Mouse (Mus musculus) midbrain, embryonic 16.5 days (tissue): Measurements from ENCODE around the gene Psmc4. TPM values are rescaled to one million over a fixed set of nuclear protein-coding genes. Genes with fewer than 3 reads are reported as not detected.

Source experiments
- ATAC-seq: fragments of 200-750 bp; cut with Nextera tagmentation; 2 replicates; pipeline ENCODE4 v1.8.0; 2017; ENCODE audit warnings: moderate TSS enrichment
- H3K27ac ChIP-seq: fragments of 300-500 bp; sonication (generic); 2 replicates; pipeline ENCODE4 v1.5.1; 2014; ENCODE audit warnings: mild to moderate bottlenecking, low read length, mixed read lengths
- H3K27me3 ChIP-seq: fragments of 300-500 bp; sonication (generic); 2 replicates; pipeline ENCODE4 v1.6.1; 2014; ENCODE audit warnings: low read depth, low read length, mixed read lengths; ENCODE audit not compliant: control insufficient read depth, insufficient read depth
- H3K36me3 ChIP-seq: fragments of 300-500 bp; sonication (generic); 2 replicates; pipeline ENCODE4 v1.6.1; 2014; ENCODE audit warnings: mild to moderate bottlenecking, low read length, moderate library complexity, mixed read lengths; ENCODE audit not compliant: control insufficient read depth, insufficient read depth
- H3K4me1 ChIP-seq: fragments of 300-500 bp; sonication (generic); 2 replicates; pipeline ENCODE4 v1.6.1; 2014; ENCODE audit warnings: mild to moderate bottlenecking, low read length, mixed read lengths; ENCODE audit not compliant: control insufficient read depth, insufficient read depth
- H3K4me2 ChIP-seq: fragments of 300-500 bp; sonication (generic); 2 replicates; pipeline ENCODE4 v1.6.1; 2014; ENCODE audit warnings: mild to moderate bottlenecking, low read length, mixed read lengths
- H3K4me3 ChIP-seq: fragments of 300-500 bp; sonication (generic); 2 replicates; pipeline ENCODE4 v1.5.1; 2014; ENCODE audit warnings: low read depth, mild to moderate bottlenecking, low read length, moderate library complexity, mixed read lengths
- H3K9ac ChIP-seq: fragments of 300-500 bp; sonication (generic); 2 replicates; pipeline ENCODE4 v1.6.1; 2014; ENCODE audit warnings: low read depth, low read length, mixed read lengths
- H3K9me3 ChIP-seq: fragments of 300-500 bp; sonication (generic); replicated peaks from 2 replicates; pipeline ENCODE4 v1.6.1; 2014; ENCODE audit warnings: mild to moderate bottlenecking, low read length, mixed read lengths; ENCODE audit not compliant: control insufficient read depth, poor library complexity, severe bottlenecking
- WGBS: fragments of 180-500 bp; shearing (Covaris S2); extraction: QIAGEN DNeasy Blood & Tissue Kit; methylation state at CpG from one replicate; pipeline ENCODE4 v1.1.7; 2014; 5-methylcytosine and 5-hydroxymethylcytosine counted together
- polyA plus RNA-seq: library from polyadenylated mRNA; unstranded; fragments of >200 nt; fragmentation: Nextera tagmentation; extraction: Ambion mirVana; gene quantifications from 2 replicates; pipeline ENCODE4 v1.2.1, GENCODE M21; 2015

Psmc4 gene
- polyA plus RNA-seq, 1 experiment from 2014 or later = 277 TPM

DNA sequence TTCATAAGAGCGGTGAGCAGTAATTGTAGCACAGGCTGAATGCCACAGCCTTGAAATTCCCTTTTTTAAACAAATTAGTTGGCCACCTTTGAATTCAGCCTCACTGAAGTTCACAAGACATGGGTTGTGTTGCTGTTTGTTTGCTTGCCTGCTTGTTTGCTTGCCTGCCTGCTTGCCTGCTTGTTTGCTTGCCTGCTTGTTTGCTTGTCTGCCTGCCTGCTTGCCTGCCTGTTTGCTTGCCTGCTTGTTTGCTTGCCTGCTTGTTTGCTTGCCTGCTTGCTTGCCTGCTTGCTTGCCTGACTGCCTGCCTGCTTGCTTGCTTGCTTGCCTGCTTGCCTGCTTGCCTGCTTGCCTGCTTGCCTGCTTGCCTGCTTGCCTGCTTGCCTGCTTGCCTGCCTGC, 10.1 kb upstream of the Psmc4 start:
- no peaks in the 10 kb centered on the region for H3K36me3 ChIP-seq
- ATAC-seq = no peak
- 95% methylated on average over 1 of the region's 1 CpGs for WGBS
- H3K4me2 ChIP-seq = no peak overlapping the region
- H3K27me3 ChIP-seq = 0 out of 2 replicates have a peak, but pooled peaks cover 2% of the 10 kb centered on the region
- H3K4me3 ChIP-seq = no peak overlapping the region
- no peaks in the 10 kb centered on the region for H3K4me1 ChIP-seq
- H3K9ac ChIP-seq = no peak overlapping the region
- H3K9me3 ChIP-seq = no peaks in the 10 kb centered on the region
- no peak overlapping the region for H3K27ac ChIP-seq

DNA sequence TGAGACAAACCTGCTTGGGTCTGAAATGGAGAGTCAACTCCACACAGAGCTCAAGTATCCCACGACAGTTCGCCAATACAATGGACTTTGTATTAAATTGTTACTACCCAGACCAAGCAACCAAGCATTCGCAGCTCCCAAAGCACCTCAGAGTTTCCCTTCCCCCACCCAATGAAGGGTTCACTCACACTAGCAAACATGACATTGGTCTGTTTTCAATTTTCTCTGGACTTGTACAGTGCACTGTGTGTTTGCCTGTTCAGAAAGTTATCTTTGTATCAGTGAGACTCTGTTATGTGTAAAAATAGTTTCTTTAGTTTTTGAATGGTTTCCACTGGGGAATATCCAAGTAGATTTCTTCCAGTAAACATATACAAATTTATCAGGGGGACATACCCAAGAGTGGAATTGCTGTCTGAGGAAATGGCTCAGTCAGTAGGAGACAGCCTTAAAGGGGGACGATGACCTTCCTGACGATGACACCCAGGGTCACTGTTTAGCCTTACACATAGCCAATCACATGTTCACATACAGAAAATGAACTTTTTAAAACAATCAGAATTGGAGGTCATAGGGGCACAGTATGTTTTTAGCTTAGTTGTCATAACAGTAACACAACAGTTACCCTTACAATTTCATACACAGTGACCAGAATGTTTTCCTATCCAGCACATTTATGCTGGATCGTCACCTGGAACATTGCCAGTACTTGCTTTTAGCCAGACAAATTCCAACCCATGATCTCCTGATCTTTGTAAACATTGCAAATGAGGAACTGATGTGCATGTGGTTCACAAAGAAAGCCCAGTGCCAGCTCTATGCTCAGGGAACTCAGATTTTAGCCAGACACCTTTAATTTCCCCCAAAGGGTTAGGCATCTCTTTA, 3.4 kb upstream of the Psmc4 start:
- H3K4me2 ChIP-seq = no peak overlapping the region
- no peak overlapping the region for H3K9ac ChIP-seq
- WGBS = 84% methylated on average over 6 of the region's 6 CpGs
- H3K27ac ChIP-seq = no peak overlapping the region
- peaks cover 4% of the 10 kb centered on the region for H3K36me3 ChIP-seq
- H3K4me1 ChIP-seq = peaks cover 9% of the 10 kb centered on the region
- no peaks in the 10 kb centered on the region for H3K27me3 ChIP-seq
- H3K9me3 ChIP-seq = no peaks in the 10 kb centered on the region
- no peak overlapping the region for H3K4me3 ChIP-seq
- no peak for ATAC-seq

DNA sequence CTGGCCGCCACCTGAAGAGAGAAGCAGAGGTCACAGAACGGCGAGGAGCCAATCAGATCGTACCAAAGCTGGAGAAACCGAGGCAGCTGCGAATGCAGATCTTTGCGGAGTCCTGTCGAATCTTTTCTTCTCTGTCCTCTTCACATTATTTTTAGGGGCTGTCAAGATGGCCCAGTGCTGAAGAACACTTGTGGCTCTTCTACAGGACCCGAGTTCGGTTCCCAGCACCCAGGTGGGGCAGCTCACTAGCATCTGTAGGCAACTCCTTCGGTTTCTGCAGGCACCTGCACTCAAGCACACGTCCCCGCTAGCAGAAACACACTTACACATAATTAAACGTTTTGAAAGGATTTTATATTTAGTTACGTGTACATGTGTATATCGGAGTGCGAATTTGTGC, 683 bp upstream of the Psmc4 start:
- Histone ChIP-seq H3K9me3 (no peaks in the 10 kb centered on the region), H3K4me3 (peak overlapping the region; percentile 13; the same call in 1 of the 2 replicates), H3K9ac (peak overlapping the region; percentile 46), H3K27me3 (no peaks in the 10 kb centered on the region), H3K4me2 (peak overlapping the region; percentile 50), H3K27ac (no peak overlapping the region), H3K36me3 (peaks cover 19% of the 10 kb centered on the region), H3K4me1 (peaks cover 9% of the 10 kb centered on the region)
- 62% methylated on average over 17 of the region's 17 CpGs for WGBS
- ATAC-seq = peak; percentile 9; the same call in 1 of the 2 replicates

DNA sequence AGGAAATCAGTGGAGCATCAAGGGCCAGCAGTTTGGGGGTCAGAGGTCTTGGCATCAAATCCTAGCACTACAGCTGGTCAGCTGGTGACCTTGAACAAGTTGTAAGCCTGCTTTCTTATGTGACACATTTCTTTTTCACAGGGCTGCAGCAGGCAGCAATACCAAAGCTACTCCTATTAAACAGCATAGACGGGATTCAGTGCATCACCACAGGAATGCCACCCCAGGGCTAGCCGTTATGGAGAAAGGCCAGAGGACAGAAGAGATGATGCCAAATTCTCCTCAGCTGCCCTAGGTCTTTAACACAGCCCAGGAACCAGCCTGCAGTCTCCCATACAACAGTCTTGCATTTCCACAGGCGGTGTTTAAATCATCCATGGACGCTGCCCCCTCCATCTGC, 5.4 kb downstream of the Psmc4 start:
- no peak for ATAC-seq
- Histone ChIP-seq H3K4me2 (no peak overlapping the region), H3K27ac (no peak overlapping the region), H3K4me1 (peaks cover 7% of the 10 kb centered on the region), H3K9ac (no peak overlapping the region), H3K27me3 (no peaks in the 10 kb centered on the region), H3K36me3 (peaks cover 43% of the 10 kb centered on the region), H3K9me3 (no peaks in the 10 kb centered on the region), H3K4me3 (no peak overlapping the region)
- WGBS = 94% methylated on average over 4 of the region's 4 CpGs

DNA sequence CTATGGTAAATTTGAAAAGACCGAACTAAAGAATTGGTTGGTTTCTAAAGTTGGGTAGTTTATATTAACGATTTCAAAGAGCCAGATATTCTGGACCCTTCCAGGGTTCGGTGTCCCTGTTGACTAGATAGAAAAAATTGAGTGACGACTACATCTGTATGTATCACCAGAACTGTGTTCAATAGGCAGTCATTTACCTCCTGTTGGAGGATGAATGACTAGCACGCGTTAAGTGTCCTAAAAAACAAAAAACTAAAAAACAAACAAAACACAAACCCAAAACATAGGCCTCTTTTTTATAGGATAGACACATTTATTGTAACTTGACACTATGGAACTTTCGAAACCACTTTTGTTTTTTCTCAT, 35.5 kb downstream of the Psmc4 start:
- Histone ChIP-seq H3K27ac (peak overlapping the region; percentile 69), H3K4me3 (peak overlapping the region; percentile 72), H3K4me2 (peak overlapping the region; percentile 90), H3K9me3 (no peaks in the 10 kb centered on the region), H3K36me3 (no peaks in the 10 kb centered on the region), H3K9ac (peak overlapping the region; percentile 74), H3K4me1 (peaks cover 9% of the 10 kb centered on the region), H3K27me3 (no peaks in the 10 kb centered on the region)
- ATAC-seq = peak; percentile 44; the same call in 1 of the 2 replicates
- WGBS = 21% methylated on average over 7 of the region's 7 CpGs

DNA sequence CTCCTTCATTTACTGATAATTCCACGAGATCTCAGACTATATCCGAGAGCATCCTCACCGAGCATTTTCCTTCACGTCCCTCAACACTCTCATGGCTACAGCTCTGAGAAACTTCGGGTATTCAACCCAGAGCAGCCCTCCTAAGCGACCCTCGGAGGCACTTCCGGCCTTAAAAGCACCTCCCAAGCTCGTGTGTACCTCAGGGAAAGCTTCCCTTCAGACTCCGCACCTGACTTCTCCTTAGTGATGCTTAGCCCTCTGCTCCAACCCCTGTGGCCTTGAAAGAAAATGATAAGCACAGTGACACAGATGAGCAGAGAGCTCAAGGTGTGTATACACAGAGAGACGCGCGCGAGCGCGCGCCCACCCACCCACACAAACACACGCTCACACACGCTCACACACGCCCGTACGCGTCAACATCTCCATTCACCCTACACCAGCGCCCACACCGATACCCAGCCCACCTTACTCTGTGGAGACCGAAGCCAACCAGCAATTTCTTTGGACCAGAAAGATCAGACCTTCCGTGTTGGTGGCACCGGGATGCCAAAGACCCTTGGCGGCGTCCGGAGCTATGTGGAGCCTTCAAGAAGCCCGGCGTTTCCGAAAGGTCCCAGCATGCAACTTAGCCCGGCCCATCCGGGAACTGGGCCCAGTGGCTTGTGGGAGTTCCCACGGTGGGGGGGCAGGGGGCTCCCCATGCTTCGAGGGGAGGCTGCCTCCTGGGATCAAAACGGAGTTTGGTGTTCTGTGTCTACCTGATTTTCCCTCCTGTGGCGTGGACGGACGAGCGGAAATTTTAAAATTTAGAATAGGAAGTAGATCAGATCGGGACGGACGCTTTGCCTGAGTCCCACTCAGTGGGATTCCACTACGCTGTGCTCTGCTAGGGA, 36.1 kb downstream of the Psmc4 start, which contains the start of gene Zfp850:
Zfp850 (minus strand) TSS at position 567 of the 896 bp plus-strand sequence.
- Histone ChIP-seq H3K9me3 (no peaks in the 10 kb centered on the region), H3K4me3 (peak within 1 kb of the TSS; percentile 72), H3K36me3 (no peaks in the 10 kb centered on the region), H3K4me2 (peak within 1 kb of the TSS; percentile 90), H3K27ac (peak within 1 kb of the TSS; percentile 69), H3K4me1 (peaks cover 9% of the 10 kb centered on the region), H3K9ac (peak within 1 kb of the TSS; percentile 74), H3K27me3 (no peaks in the 10 kb centered on the region)
- peak; percentile 93 for ATAC-seq
- under 1% methylated on average over 47 of the region's 47 CpGs for WGBS

DNA sequence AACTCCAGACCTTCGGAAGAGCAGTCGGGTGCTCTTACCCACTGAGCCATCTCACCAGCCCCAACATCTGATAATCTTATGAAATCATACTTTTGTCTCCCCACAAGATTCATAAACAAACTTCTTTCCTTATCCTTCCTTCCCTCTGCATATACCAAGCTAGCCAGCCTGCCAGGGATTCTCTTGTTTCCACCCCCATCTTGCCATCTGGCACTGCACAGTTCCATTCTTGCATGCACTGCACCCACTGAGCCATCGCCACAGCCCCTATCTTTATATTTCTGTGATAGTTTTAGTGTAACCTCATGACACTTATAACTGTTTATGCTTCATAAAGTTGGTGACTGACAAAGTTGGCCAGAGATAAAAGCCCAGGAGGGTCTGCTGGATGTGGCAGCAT, 39.6 kb downstream of the Psmc4 start:
- WGBS = 100% methylated on average over 3 of the region's 3 CpGs
- no peak for ATAC-seq

More for the DNA sequence above, 39.6 kb downstream of the Psmc4 start:
- Histone ChIP-seq H3K27me3 (no peaks in the 10 kb centered on the region), H3K4me3 (no peak overlapping the region), H3K4me1 (peaks cover 9% of the 10 kb centered on the region), H3K4me2 (no peak overlapping the region), H3K27ac (no peak overlapping the region), H3K9me3 (no peaks in the 10 kb centered on the region), H3K9ac (no peak overlapping the region), H3K36me3 (0 out of 2 replicates have a peak, but pooled peaks cover 6% of the 10 kb centered on the region)
